Mouse (Mus musculus) lung, adult 2 months (tissue): Measurements from ENCODE around the gene Myh10.

Experiments
- CTCF ChIP-seq: fragments of 200-500 bp; IDR thresholded peaks from 2 replicates; pipeline ENCODE4 v1.5.1; 2011; ENCODE audit warnings: mild to moderate bottlenecking, low read length, control low read depth; ENCODE audit not compliant: insufficient read depth
- POLR2A ChIP-seq: fragments of 200-500 bp; IDR thresholded peaks from 2 replicates; pipeline ENCODE4 v1.6.1; 2011; ENCODE audit warnings: low read depth, mild to moderate bottlenecking, control low read depth, low read length, borderline replicate concordance; ENCODE audit errors: extremely low read depth

DNA sequence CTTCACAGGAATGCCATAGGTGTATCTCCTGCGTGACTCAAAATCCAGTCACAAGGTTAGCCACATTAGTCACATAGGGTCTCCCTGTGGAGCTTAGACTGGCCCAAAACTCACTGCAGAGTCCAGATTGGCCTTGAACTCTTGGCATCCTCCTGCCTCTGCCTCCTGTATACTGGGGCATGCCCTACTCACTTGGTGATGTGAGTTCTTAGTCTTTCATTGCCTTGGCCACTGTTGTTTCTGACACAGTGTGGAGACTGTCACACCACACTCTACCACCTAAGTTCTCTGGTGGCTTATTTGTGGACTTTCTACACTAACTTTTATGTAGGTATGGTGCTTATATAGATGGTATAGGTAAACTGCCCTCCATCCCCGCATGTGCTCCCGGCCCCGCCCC lies 24.8 kb downstream of the Myh10 start:
- no peak for TF ChIP-seq CTCF
- no peak for TF ChIP-seq POLR2A
